Mouse (Mus musculus) right cerebral cortex, postnatal 36 days (tissue): ENCODE data around the gene Dusp7.

Experiments
- DNase-seq, 2 experiments: peaks; one replicate each; pipeline ENCODE4 v3.0.0; 2022; ENCODE audit warnings: low spot score in 2 of 2, mixed read lengths in 1 of 2

The Dusp7 gene

GRCm38 (mm10) chr9:106386181-106386864 is 17.9 kb downstream of the Dusp7 start:
- no peak for DNase-seq

- DNase-seq, result no peak
Observed at GRCm38 (mm10) chr9:106392828-106393527, 24.5 kb downstream of the Dusp7 start.

DNA sequence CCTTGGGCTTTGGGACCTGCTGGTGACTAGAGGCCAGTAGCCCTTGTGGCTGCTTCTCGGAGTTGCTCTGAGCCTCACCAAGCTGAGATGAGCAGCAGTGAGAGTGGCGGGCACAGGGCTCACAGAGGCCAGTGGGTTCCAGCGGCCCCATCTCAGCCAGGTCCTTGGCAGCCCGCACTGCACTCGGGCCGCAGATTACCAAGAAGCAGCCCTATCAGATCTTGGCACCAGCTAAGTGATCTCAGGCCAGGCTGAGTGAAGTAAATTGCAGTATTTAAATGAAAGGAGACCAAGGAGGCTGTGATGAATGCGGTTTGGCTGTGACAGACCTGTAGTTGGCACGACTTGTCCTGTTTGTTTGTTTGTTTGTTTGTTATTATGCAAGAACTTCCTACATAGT is 25.1 kb downstream of the Dusp7 start:
- no peak for DNase-seq

DNA sequence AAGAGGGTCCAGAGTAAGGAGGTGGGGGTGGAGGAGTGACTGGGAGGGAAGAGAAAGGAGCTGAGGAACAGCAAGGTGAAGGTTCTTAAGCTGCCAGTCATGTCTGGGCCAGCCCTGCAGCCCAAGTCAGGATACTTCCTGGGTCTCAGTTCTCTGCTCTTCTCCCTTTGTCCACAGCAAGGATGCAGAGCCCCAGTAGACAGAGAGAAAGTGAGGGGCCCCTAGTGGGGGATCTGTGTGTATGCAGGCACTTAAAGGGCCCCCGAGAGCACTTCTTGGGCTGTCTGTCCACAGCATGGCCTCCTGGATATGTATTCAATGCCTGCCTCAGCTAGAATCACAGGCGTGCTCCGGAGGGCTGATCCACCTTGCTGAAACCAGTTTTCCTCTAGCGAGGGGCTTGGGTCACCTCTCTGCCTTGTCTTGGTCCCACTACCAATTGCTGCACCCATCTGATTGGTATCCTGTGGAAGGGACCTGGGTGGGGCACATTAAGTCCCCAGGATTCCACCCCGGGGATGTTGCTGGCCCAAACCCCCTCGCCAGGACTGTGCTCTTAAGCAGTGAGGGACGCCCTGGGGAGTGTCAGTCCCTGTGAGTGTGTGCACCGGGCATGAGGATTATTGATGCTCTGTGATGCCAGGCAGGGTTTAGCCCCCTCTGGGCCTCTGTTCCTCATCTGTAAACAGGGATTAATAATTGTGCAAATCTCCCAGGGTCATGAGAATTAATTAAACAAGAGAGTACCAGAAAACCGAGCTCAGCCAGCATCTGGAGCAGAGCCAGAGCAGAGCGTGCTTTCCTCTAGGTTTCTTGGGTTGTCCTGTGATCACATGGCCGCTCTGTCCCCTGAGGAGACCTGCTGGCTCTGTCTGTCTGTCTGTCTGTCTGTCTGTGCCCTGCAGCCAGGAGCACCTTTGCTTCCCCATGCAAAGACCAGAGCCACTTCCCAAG is 26.5 kb downstream of the Dusp7 start:
- no peak for DNase-seq

DNA sequence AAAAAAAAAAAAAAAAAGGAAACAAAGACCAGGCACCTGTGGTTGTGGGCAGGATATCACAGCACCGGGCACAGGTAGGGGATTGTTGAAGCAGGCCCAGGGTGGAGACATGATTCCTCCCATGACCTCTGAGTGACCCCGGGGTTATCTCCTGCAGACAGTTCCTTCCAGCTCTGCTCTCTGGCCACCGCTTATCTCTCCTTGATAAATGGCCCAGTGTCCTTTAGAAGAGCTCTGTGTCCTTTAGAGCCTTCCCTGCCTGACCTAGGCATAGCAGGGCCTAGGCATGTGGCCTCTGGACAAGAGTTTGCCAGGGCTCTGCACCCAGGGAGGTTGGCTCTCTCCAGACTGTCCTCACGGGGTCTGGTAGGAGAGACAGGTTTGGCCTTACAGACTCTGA is 29.3 kb downstream of the Dusp7 start:
- DNase-seq, result no peak

DNA sequence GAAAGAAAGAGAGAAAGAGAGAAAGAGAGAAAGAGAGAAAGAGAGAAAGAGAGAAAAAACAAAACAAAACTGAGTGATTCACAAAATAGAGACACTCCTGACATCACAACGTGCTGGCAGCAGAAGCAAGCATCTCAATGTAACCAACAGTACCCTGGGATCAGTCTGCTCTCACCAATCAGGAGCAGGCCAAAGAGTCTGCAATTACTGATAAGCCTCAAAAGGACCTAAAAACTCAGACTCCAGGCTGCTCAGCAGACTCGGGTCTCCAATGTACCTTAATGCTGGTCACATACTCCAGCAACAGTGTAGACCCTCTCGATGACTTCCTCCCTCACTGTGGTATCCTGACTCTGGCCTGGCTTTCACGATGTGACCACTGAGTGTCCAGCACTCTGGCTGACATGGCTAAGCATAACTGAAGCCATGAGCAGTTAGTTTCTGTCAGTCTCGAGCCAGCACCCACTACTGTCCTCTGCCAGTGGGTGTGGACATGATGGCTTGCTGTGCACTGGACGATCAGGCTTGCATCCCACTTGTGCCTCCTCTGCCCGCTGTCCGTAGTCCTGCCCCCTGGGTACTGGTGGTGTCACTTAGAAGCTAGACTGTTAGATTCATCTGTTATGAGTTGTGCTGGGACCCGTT is 30.4 kb downstream of the Dusp7 start:
- no peak for DNase-seq

DNA sequence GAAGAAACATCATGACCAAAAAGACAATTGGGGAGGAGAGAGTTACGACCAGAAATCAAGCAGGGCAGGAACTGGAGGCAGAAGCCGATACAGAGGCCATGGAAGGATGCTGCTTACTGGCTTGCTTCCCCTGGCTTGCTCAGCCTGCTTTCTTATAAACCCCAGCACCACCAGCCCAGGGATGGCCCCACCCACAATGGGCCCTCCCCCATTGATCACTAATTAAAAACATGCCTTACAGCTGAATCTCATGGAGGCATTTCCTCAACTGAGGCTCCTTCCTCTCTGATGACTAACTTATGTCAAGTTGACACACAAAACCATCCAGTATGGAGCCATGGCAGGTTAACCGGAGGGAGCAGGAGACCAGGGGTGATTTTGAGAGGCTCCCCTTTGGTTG is 31.4 kb downstream of the Dusp7 start:
- no peak for DNase-seq

- no peak for DNase-seq
Observed at GRCm38 (mm10) chr9:106402149-106402548, 33.7 kb downstream of the Dusp7 start.

DNA sequence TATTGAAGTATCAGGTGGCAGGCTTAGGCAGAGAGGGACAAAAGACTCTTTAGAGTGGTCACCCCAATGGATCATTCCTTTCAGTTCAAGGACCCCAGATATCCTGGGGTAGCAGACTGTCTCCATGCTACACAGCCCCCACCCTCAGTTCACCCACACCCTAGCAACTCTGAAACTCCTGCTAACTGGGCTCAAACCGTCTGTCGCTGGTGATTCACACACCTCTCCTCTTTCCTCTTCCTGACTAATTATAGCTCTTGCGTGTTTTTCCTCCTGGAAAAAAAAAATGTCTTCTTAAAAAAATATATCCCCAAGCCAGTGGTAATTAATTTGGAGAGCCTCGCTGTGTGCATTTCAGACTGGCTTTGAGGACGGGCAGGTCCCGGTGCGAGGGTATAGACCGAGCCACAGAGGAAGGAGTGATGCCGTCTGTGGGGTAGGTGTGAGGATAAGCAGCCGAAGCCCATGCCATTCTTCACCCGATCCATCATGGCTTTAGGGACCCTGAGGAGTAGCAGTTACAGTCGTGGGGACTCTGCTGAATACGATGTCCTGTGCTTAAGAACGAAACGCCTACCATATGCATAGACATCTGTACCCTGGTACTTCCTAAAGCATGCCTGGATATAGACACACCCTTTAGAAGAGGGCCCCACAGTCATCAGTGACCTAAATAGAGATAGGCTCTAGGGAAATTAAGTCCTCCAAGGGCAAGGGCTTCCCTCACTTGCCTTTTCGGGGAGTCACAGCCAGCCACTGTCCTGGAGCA is 34.4 kb downstream of the Dusp7 start:
- peak in 1 of 2 experiments; percentile 66 for DNase-seq

DNA sequence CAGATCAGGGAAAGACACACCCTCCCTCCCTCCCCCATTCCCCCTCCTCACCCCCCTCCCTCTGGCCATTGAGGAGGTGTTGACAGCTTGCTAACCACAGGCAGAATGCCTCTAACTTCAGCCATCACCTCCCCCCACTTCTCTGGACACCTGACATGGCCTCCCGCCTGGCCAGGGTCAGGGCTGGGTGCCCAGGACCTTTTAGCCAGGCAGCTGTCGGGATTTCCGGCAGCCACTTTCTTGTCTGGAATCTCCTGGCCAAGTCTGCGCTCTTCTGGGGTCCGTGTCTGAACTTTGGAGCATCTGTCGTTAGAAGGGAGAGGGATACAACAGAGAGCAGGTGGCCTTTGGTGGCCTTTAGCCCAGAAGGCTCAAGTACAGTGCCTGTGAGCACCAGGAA is 36.8 kb downstream of the Dusp7 start:
- DNase-seq, result no peak

DNA sequence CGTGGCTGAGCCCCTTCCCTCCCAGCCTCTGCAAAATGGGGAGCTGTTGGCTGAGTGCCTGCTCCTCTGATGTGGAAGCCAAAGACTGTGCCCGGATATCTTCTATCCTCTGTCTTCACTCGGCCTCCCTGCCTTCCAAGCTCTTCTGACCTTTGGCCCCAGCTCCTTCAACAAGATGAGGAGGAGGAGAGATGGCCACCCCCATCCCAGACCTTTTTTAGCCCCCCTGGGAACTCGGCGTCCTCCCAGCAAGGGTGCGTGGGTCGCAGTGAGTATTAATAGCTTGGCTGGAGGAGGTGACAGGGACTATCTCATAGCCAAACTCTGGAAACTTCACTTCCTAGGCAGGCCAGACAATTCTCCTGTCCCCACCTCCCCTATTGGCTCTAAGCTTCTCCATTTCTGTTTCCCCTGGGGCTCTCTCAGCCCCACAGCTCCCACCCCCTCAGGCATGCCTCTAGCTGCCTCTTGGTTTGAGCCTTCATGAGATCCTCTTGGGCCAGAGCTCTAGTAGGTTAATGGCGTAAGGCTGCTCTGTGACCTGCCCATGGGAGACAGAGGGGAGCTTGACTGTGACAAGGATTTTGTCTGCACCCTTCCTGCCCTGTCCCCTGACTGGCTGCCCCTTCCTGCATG is 38.1 kb downstream of the Dusp7 start:
- DNase-seq, result peak in 1 of 2 experiments; percentile 47

DNA sequence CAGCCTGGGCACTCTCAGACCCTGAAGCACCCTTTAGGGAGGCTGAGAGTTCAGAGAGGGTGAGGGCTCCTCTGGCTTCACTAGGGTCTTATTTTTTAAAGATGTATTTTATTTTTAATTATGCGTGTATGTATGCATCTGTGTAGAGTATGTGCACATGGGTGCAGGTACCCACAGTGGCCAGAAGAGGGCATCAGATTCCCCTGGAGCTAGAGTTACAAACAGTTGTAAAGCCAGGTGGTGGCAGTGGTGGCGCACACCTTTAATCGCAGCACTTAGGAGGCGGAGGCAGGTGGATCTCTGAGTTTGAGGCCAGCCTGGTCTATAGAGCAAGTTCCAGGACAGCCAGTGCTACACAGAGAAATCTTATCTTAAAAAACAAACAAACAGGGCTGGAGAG is 40.7 kb downstream of the Dusp7 start:
- DNase-seq, result no peak

DNA sequence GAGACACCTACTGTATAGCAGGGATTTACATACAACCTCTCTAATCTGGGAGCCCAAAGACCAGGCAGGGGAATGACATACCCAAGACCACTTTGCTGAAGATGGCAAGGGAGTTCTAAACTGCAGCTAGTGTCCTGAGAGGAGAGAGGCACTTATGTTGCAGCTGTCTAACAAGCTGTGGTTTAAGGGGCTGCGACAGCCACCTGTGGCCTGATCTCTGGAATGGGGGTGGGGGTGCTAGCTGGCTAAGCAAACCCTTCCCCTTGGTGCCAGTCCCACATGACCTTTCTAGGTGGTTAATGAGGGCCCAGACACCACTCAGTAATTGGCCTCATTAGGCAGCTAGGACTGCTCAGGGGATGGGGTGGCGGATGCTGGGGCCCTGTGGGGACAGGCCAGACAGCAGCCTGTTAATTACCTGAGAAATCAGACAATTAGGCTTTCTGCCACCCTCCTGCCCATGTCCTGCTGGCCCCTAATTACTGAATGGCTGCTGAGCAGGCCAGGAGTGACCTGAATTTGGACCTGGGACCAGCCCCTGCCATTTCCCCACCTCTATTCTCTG is 41.7 kb downstream of the Dusp7 start:
- no peak for DNase-seq

DNA sequence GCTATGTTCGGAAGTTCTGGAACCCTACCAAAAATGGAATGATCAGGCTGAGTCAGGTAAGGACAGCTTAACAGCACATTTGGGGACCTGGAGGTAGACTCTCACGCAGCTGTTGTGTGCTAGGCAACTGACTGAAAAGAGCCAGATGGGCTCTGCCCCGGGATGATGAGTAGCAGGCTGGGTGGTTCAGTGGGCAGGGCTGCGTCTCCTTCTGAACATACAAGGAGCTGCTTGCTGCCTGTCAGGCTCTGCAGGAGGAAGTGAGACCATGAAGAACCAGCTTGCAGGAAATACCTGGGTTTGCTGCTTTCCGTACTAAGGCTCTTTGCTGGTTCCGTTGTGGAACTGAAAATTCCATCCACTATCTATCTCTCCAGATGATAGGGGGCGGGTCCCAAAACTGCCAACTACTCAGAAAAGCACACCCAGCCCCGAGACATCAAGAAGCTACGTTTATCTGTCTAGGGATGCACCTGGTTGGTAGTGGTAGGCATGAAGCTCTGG is 42.7 kb downstream of the Dusp7 start:
- DNase-seq, result peak; percentile 62 to 74

- DNase-seq, result no peak
Observed at GRCm38 (mm10) chr9:106411729-106412128, 43.3 kb downstream of the Dusp7 start.

- DNase-seq, result no peak
Observed at GRCm38 (mm10) chr9:106412210-106412609, 43.8 kb downstream of the Dusp7 start.

DNA sequence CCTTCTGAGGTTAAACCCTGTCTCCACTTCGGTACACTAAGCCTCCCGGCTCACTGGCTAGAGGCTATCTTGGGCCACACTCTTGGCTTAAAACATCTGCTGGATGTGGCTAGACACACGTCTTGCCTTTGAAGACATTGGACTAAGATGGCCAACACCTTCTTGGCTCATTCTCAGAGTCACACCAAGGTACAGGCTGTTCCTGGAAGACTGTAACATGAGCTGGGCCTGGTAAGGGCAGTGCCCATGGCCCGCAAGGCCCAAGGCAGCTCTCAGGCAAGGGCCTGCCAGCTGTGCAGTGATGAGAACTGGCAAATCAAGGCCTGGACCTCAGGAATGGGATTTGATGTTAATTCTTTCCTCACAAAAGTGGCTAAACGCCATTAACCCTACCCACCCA is 45.2 kb downstream of the Dusp7 start:
- no peak for DNase-seq

- no peak for DNase-seq
Observed at GRCm38 (mm10) chr9:106416826-106417225, 48.4 kb downstream of the Dusp7 start.

DNA sequence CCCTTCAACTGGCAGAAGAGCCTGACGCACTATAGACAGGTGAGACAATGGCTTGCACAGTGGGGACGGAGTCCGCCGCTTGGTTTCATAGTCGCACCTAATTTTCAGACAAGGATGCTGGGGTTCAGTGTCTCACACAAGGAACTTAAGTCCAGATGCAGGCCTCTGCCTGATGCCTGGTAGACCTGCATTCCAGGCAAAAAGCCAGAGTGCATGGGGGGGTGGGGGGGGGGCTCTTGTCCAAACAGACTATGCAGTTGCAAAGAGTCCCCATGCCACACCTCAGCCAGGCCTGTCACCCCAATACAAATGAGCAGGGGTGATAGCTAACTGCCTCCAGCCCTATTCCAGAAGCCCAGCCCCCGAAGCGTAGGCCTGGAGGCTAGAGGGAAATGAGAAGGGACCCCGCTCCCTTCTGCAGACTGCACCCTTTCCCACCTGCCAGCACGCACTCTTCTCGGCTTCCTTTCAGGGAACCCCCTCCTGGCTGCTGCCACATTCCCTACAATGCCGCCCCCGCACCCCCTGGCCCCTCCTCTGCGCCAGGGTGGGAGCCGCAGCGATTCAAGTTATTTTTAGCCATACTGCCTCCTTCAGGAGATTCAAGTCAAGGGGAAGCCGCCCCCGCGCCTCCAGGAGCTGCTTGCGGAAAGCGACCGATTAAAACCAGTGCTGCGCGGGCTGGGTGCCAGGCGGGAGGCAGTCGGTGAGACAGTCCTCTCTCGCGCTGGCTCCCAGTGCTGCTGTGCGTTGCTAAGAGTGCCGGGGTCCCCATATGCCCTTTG is 49.6 kb downstream of the Dusp7 start:
- peak; percentile 97 to 98 for DNase-seq
